Mouse (Mus musculus) lung, postnatal 0 days (tissue): Measurements from ENCODE around the gene Hilpda. TPM values are rescaled to one million over a fixed set of nuclear protein-coding genes. Genes with fewer than 3 reads are reported as not detected.

Experiments used
- ATAC-seq: fragments of 200-750 bp; cut with Nextera tagmentation; 2 replicates; pipeline ENCODE4 v1.8.0; 2017; ENCODE audit warnings: moderate library complexity
- DNase-seq: peaks from one replicate; pipeline ENCODE4 v3.0.0-alpha.2; 2016; ENCODE audit warnings: low spot score
- H3K27ac ChIP-seq: fragments of 300-500 bp; sonication (generic); 2 replicates; pipeline ENCODE4 v1.5.1; 2014; ENCODE audit warnings: antibody characterized with exemption, mild to moderate bottlenecking, low read length, mixed read lengths
- H3K27me3 ChIP-seq: fragments of 300-500 bp; sonication (generic); replicated peaks from 2 replicates; pipeline ENCODE4 v1.6.1; 2014; ENCODE audit warnings: low read length, mixed read lengths; ENCODE audit not compliant: insufficient read depth
- H3K36me3 ChIP-seq: fragments of 300-500 bp; sonication (generic); 2 replicates; pipeline ENCODE4 v1.6.1; 2014; ENCODE audit warnings: low read length, mixed read lengths; ENCODE audit not compliant: insufficient read depth
- H3K4me1 ChIP-seq: fragments of 300-500 bp; sonication (generic); 2 replicates; pipeline ENCODE4 v1.6.1; 2014; ENCODE audit warnings: antibody characterized with exemption, low read depth, low read length, mixed read lengths; ENCODE audit not compliant: insufficient read depth
- H3K4me2 ChIP-seq: fragments of 300-500 bp; sonication (generic); replicated peaks from 2 replicates; pipeline ENCODE4 v1.6.1; 2014; ENCODE audit warnings: low read depth, mild to moderate bottlenecking, low read length, moderate library complexity, mixed read lengths
- H3K4me3 ChIP-seq: fragments of 300-500 bp; sonication (generic); 2 replicates; pipeline ENCODE4 v1.5.1; 2014; ENCODE audit warnings: low read depth, low read length
- H3K9ac ChIP-seq: fragments of 300-500 bp; sonication (generic); replicated peaks from 2 replicates; pipeline ENCODE4 v1.6.1; 2014; ENCODE audit warnings: low read depth, mild to moderate bottlenecking
- H3K9me3 ChIP-seq: fragments of 300-500 bp; sonication (generic); 2 replicates; pipeline ENCODE4 v1.6.1; 2016; ENCODE audit warnings: low read length, mixed read lengths
- CTCF ChIP-seq: IDR thresholded peaks from 2 replicates; pipeline ENCODE4 v1.5.1; 2016; ENCODE audit warnings: antibody characterized with exemption, mild to moderate bottlenecking
- EP300 ChIP-seq: IDR thresholded peaks from 2 replicates; pipeline ENCODE4 v1.6.1; 2016; ENCODE audit warnings: antibody characterized with exemption, mild to moderate bottlenecking, control low read depth
- WGBS: fragments of 180-500 bp; shearing (Covaris S2); extraction: QIAGEN DNeasy Blood & Tissue Kit; methylation state at CpG from one replicate; pipeline ENCODE4 v1.1.7; 2014; 5-methylcytosine and 5-hydroxymethylcytosine counted together
- polyA plus RNA-seq: library from polyadenylated mRNA; unstranded; fragments of >200 nt; fragmentation: Nextera tagmentation; extraction: Ambion mirVana; gene quantifications from 2 replicates; pipeline ENCODE4 v1.2.1, GENCODE M21; 2015

Gene Hilpda
- polyA plus RNA-seq, 1 experiment from 2014 or later, result 150 TPM

DNA sequence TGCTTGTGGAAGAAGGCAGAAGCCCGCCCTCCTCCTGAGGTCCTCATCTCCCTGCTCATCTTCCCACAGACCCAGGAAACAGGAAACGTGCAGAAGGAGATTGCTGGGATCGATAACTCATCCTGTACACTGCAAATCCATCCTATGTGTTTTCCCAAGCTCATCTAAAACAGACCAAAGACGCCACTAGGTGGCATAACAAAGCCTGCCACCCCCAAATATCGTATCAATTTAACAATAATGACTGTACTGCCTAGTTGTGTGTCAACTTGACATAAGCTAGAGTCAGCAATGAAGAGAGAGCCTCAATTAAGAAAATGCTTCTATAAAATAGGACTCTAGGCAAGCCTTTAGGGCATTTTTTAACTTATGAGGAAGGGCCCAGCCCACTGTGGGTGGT lies 31.4 kb downstream of the Hilpda start:
- peaks cover 3% of the 10 kb centered on the region; the same call in 1 of the 2 replicates for H3K9me3 ChIP-seq
- 35% methylated on average over 5 of the region's 5 CpGs for WGBS
- no peak for DNase-seq
- no peak overlapping the region for H3K9ac ChIP-seq
- no peaks in the 10 kb centered on the region for H3K4me1 ChIP-seq
- ATAC-seq, result no peak
- no peaks in the 10 kb centered on the region for H3K27me3 ChIP-seq
- no peak overlapping the region for H3K4me3 ChIP-seq
- peak; percentile 38 for TF ChIP-seq CTCF
- TF ChIP-seq EP300, result no peak
- no peaks in the 10 kb centered on the region for H3K36me3 ChIP-seq
- H3K4me2 ChIP-seq, result no peak overlapping the region
- no peak overlapping the region for H3K27ac ChIP-seq

GRCm38 (mm10) chr6:29305462-29305861 lies 33.2 kb downstream of the Hilpda start:
- WGBS, result 84% methylated on average over 4 of the region's 4 CpGs
- no peak overlapping the region for H3K27ac ChIP-seq
- H3K4me1 ChIP-seq, result no peaks in the 10 kb centered on the region
- no peaks in the 10 kb centered on the region for H3K27me3 ChIP-seq
- H3K36me3 ChIP-seq, result no peaks in the 10 kb centered on the region
- no peak overlapping the region for H3K9ac ChIP-seq
- ATAC-seq (no peak), DNase-seq (no peak)
- H3K9me3 ChIP-seq, result no peaks in the 10 kb centered on the region
- no peak overlapping the region for H3K4me3 ChIP-seq
- H3K4me2 ChIP-seq, result no peak overlapping the region
- TF ChIP-seq EP300, result no peak
- no peak for TF ChIP-seq CTCF

DNA sequence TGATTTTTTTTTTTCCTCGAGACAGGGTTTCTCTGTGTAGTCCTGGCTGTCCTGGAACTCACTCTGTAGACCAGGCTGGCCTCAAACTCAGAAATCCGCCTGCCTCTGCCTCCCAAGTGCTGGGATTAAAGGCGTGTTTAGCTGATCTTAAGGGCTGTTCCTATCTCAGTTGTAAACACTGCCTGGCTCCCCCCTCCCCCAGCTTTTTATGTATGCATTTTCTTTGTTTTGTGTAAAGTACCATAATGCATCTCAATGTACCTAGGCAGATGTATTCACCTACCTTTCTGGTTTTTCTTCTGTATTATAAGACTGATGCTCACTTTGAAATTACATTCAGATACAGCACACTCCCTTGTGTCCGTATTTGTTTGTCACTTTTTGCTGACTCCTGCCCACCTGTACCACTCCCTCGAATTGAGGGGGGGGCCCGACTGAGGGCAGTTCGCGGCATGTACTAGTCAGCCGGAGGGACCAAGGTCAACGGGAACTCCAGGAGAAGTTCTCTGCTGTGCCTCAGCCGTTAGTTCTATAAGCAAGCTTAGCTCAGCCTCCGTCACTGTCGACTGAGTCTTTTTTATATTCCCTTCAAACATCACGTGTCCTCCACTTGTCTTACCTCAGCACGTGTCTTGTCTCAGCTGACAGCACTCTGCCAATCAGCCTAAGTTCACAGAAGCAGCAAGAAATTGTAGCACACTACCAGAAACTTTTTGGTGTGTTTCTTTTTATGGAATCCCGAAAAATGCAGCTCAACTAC lies 36.7 kb downstream of the Hilpda start:
- Histone ChIP-seq H3K27ac (no peak overlapping the region), H3K9me3 (no peaks in the 10 kb centered on the region)
- TF ChIP-seq CTCF, result no peak
- no peak for TF ChIP-seq EP300

GRCm38 (mm10) chr6:29313690-29314202 lies 41.5 kb downstream of the Hilpda start:
- TF ChIP-seq CTCF, result no peak
- TF ChIP-seq EP300, result no peak
- H3K9ac ChIP-seq, result no peak overlapping the region
- H3K27ac ChIP-seq, result no peak overlapping the region
- H3K36me3 ChIP-seq, result no peaks in the 10 kb centered on the region
- 69% methylated on average over 14 of the region's 14 CpGs for WGBS
- H3K27me3 ChIP-seq, result no peaks in the 10 kb centered on the region
- DNase-seq (no peak), ATAC-seq (no peak)
- H3K4me2 ChIP-seq, result no peak overlapping the region
- no peak overlapping the region for H3K4me3 ChIP-seq
- no peaks in the 10 kb centered on the region for H3K9me3 ChIP-seq
- no peaks in the 10 kb centered on the region for H3K4me1 ChIP-seq

More for the DNA sequence above, 36.7 kb downstream of the Hilpda start:
- no peak overlapping the region for H3K4me2 ChIP-seq
- no peak for DNase-seq
- no peaks in the 10 kb centered on the region for H3K36me3 ChIP-seq
- 82% methylated on average over 16 of the region's 16 CpGs for WGBS
- H3K4me3 ChIP-seq, result no peak overlapping the region
- H3K27me3 ChIP-seq, result no peaks in the 10 kb centered on the region
- no peak for ATAC-seq
- H3K4me1 ChIP-seq, result no peaks in the 10 kb centered on the region
- H3K9ac ChIP-seq, result no peak overlapping the region

DNA sequence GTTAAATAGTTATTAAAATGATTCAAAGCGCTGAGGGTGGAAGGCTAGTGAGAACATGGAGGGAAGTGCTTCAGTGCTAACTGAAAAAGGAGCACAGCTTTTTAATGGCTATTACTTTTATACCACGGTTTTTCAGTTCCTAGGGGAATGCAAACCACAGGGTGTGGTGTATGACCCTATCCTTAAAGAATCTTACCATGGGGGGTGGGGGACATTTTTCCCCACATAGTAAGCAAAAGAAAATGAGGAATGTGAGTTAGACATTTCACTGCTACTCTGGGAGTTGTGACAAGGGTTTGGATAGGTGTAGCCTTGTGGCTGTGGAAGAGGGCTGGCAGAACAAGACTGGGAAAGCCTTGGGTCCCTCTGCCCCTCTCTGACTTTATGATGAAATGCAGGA lies 45.0 kb downstream of the Hilpda start:
- WGBS, result 53% methylated on average over 2 of the region's 2 CpGs
- Histone ChIP-seq H3K4me1 (no peaks in the 10 kb centered on the region), H3K4me2 (no peak overlapping the region), H3K27me3 (no peaks in the 10 kb centered on the region), H3K36me3 (no peaks in the 10 kb centered on the region), H3K27ac (no peak overlapping the region), H3K9me3 (no peaks in the 10 kb centered on the region), H3K4me3 (no peak overlapping the region), H3K9ac (no peak overlapping the region)
- TF ChIP-seq CTCF (no peak), EP300 (no peak)
- DNase-seq, result no peak
- peak; percentile 30; the same call in 1 of the 2 replicates for ATAC-seq

- Histone ChIP-seq H3K36me3 (no peaks in the 10 kb centered on the region), H3K9ac (no peak overlapping the region), H3K4me3 (no peak overlapping the region), H3K27me3 (no peaks in the 10 kb centered on the region), H3K27ac (no peak overlapping the region), H3K9me3 (no peaks in the 10 kb centered on the region), H3K4me2 (no peak overlapping the region), H3K4me1 (no peaks in the 10 kb centered on the region)
- no peak for TF ChIP-seq CTCF
- TF ChIP-seq EP300, result no peak
- WGBS, result 60% methylated on average over 3 of the region's 3 CpGs
- DNase-seq (no peak), ATAC-seq (no peak)
Measured at GRCm38 (mm10) chr6:29317941-29318340, 45.7 kb downstream of the Hilpda start.
